Mouse (Mus musculus): ENCODE data around the gene Hnf1b.

Gene Hnf1b

GRCm38 (mm10) chr11:83849529-83850335, at the start of gene Hnf1b:
Hnf1b (plus strand) TSS chr11:83850063.
- in situ Hi-C loops (cut with MseI, MboI): no loop called here

- in situ Hi-C loops (cut with MseI, MboI): no loop called here
Observed at GRCm38 (mm10) chr11:83802166-83802565, 47.7 kb upstream of the Hnf1b start.

GRCm38 (mm10) chr11:83802581-83802980, 47.3 kb upstream of the Hnf1b start:
- in situ Hi-C loops (cut with MseI, MboI): no loop called here

GRCm38 (mm10) chr11:83810441-83810840, 39.4 kb upstream of the Hnf1b start:
- in situ Hi-C loops (cut with MseI, MboI): loop anchor here in 1 of 2 experiments (10.0 kb wide), 1 partner anchor 124 kb away; no protein-coding TSS in a partner anchor

- in situ Hi-C loops (cut with MseI, MboI): loop anchor here (5.0 to 10.0 kb wide), 2 partner anchors 117 to 120 kb away; no protein-coding TSS in a partner anchor
Observed at GRCm38 (mm10) chr11:83815191-83815590, 34.7 kb upstream of the Hnf1b start.

GRCm38 (mm10) chr11:83815628-83816027, 34.2 kb upstream of the Hnf1b start:
- in situ Hi-C loops (cut with MseI, MboI): loop anchor here (5.0 to 10.0 kb wide), 2 partner anchors 117 to 119 kb away; no protein-coding TSS in a partner anchor

GRCm38 (mm10) chr11:83817048-83817447, 32.8 kb upstream of the Hnf1b start:
- in situ Hi-C loops (cut with MseI, MboI): loop anchor here (5.0 to 10.0 kb wide), 2 partner anchors 115 to 118 kb away; no protein-coding TSS in a partner anchor

- in situ Hi-C loops (cut with MseI, MboI): loop anchor here (5.0 to 10.0 kb wide), 2 partner anchors 114 to 117 kb away; no protein-coding TSS in a partner anchor
Observed at GRCm38 (mm10) chr11:83817994-83818393, 31.9 kb upstream of the Hnf1b start.

- in situ Hi-C loops (cut with MseI, MboI): loop anchor here (5.0 to 10.0 kb wide), 2 partner anchors 114 to 116 kb away; no protein-coding TSS in a partner anchor
Observed at GRCm38 (mm10) chr11:83818591-83819127, 31.2 kb upstream of the Hnf1b start.

GRCm38 (mm10) chr11:83819806-83820483, 29.9 kb upstream of the Hnf1b start:
- in situ Hi-C loops (cut with MseI, MboI): loop anchor here (5.0 to 10.0 kb wide), 2 partner anchors 112 to 115 kb away; no protein-coding TSS in a partner anchor

GRCm38 (mm10) chr11:83826142-83826541, 23.7 kb upstream of the Hnf1b start:
- in situ Hi-C loops (cut with MseI, MboI): no loop called here

GRCm38 (mm10) chr11:83828553-83829142, 21.2 kb upstream of the Hnf1b start:
- in situ Hi-C loops (cut with MseI, MboI): no loop called here

- in situ Hi-C loops (cut with MseI, MboI): loop anchor here in 1 of 2 experiments (5.0 kb wide), 1 partner anchor 95 kb away; no protein-coding TSS in a partner anchor
Observed at GRCm38 (mm10) chr11:83832389-83832788, 17.5 kb upstream of the Hnf1b start.

- in situ Hi-C loops (cut with MseI, MboI): loop anchor here in 1 of 2 experiments (5.0 kb wide), 1 partner anchor 94 kb away; no protein-coding TSS in a partner anchor
Observed at GRCm38 (mm10) chr11:83833517-83833916, 16.3 kb upstream of the Hnf1b start.

GRCm38 (mm10) chr11:83833959-83834496, 15.8 kb upstream of the Hnf1b start:
- in situ Hi-C loops (cut with MseI, MboI): loop anchor here in 1 of 2 experiments (5.0 kb wide), 1 partner anchor 93 kb away; no protein-coding TSS in a partner anchor

- in situ Hi-C loops (cut with MseI, MboI): no loop called here
Observed at GRCm38 (mm10) chr11:83839451-83839850, 10.4 kb upstream of the Hnf1b start.

GRCm38 (mm10) chr11:83843534-83843933, 6.3 kb upstream of the Hnf1b start:
- in situ Hi-C loops (cut with MseI, MboI): no loop called here

GRCm38 (mm10) chr11:83850586-83851272, 866 bp downstream of the Hnf1b start:
- in situ Hi-C loops (cut with MseI, MboI): no loop called here

- in situ Hi-C loops (cut with MseI, MboI): no loop called here
Observed at GRCm38 (mm10) chr11:83851273-83852015, 1.6 kb downstream of the Hnf1b start.

GRCm38 (mm10) chr11:83852016-83852355, 2.1 kb downstream of the Hnf1b start:
- in situ Hi-C loops (cut with MseI, MboI): no loop called here
